Comparison of ENCODE assay signal across 21 mouse cellular contexts in genomic region chr8:87905404-87905803, GRCm38 (mm10). TPM values are rescaled to one million over a fixed set of nuclear protein-coding genes. Genes with fewer than 3 reads are reported as not detected.
DNase-seq lines count a peak whose midpoint lies in the region; ATAC-seq and TF ChIP-seq lines count a peak whose summit lies in the region.
"Had no signal": no experiment of that assay in that cellular context is flagged by ENCODE, and none has a peak within 500 bp of the region (broad histone marks: within the 10 kb centered on the region; RNA-seq: fewer than 3 reads in every experiment).

No protein-coding gene starts in this region.

- no peak overlapping the region for H3K9ac ChIP-seq in hindbrain, embryonic 11.5 days (ENCODE audit: low read depth, low read length)
- no peak overlapping the region for H3K9ac ChIP-seq in hindbrain, embryonic 14.5 days
- H3K9ac ChIP-seq in stomach, embryonic 14.5 days (replicated peaks; ENCODE audit: low read depth, low read length): no peak overlapping the region
- no peak overlapping the region for H3K9ac ChIP-seq in stomach, postnatal 0 days (ENCODE audit: low read length)
- no peak overlapping the region for H3K9ac ChIP-seq in limb, embryonic 13.5 days
- H3K9ac ChIP-seq in stomach, embryonic 16.5 days (ENCODE audit: low read length): no peak overlapping the region
- no peak overlapping the region for H3K9ac ChIP-seq in midbrain, embryonic 16.5 days (ENCODE audit: low read depth, low read length)
- H3K9ac ChIP-seq in lung, postnatal 0 days (replicated peaks; ENCODE audit: low read depth): no peak overlapping the region
- H3K9ac ChIP-seq: intestine, embryonic 15.5 days had no signal

- H3K27ac ChIP-seq in hindbrain, embryonic 11.5 days (ENCODE audit: low read depth, low read length): 0 out of 2 replicates have a peak overlapping the region, but pooled peaks have one; percentile 24
- H3K27ac ChIP-seq in hindbrain, embryonic 14.5 days: no peak overlapping the region
- H3K27ac ChIP-seq in stomach, embryonic 14.5 days (ENCODE audit: low read length): peak overlapping the region; percentile 58; the same call in 1 of the 2 replicates
- no peak overlapping the region for H3K27ac ChIP-seq in stomach, postnatal 0 days (replicated peaks)
- peak overlapping the region; percentile 91 for H3K27ac ChIP-seq in limb, embryonic 13.5 days
- peak overlapping the region; percentile 6; the same call in 1 of the 2 replicates for H3K27ac ChIP-seq in stomach, embryonic 16.5 days (ENCODE audit: low read length)
- H3K27ac ChIP-seq in midbrain, embryonic 16.5 days (ENCODE audit: low read length): no peak overlapping the region
- H3K27ac ChIP-seq in lung, postnatal 0 days (ENCODE audit: low read length): no peak overlapping the region
- H3K27ac ChIP-seq: intestine, embryonic 15.5 days had no signal

- no peak for TF ChIP-seq CTCF in stomach, postnatal 0 days (IDR thresholded peaks at IDR 0.05; ENCODE audit: low read depth)
- no peak for TF ChIP-seq CTCF in lung, postnatal 0 days (IDR thresholded peaks at IDR 0.05)

- no peak overlapping the region for H3K4me3 ChIP-seq in hindbrain, embryonic 11.5 days (ENCODE audit: low read depth, low read length)
- H3K4me3 ChIP-seq in hindbrain, embryonic 14.5 days (replicated peaks; ENCODE audit: low read length): no peak overlapping the region
- no peak overlapping the region for H3K4me3 ChIP-seq in stomach, embryonic 14.5 days (ENCODE audit: low read depth, low read length)
- H3K4me3 ChIP-seq in stomach, postnatal 0 days (ENCODE audit: low read depth, low read length): no peak overlapping the region
- H3K4me3 ChIP-seq in limb, embryonic 13.5 days: no peak overlapping the region
- H3K4me3 ChIP-seq in stomach, embryonic 16.5 days (replicated peaks; ENCODE audit: low read length): no peak overlapping the region
- H3K4me3 ChIP-seq in midbrain, embryonic 16.5 days (ENCODE audit: low read depth, low read length): no peak overlapping the region
- no peak overlapping the region for H3K4me3 ChIP-seq in lung, postnatal 0 days (ENCODE audit: low read depth, low read length)
- H3K4me3 ChIP-seq: intestine, embryonic 15.5 days had no signal

- TF ChIP-seq EP300 in stomach, postnatal 0 days (optimal IDR thresholded peaks at IDR 0.05): no peak
- no peak for TF ChIP-seq EP300 in lung, postnatal 0 days (IDR thresholded peaks at IDR 0.05)

- no peaks in the 10 kb centered on the region for H3K36me3 ChIP-seq in hindbrain, embryonic 11.5 days (ENCODE audit: control insufficient read depth, insufficient read depth, low read length)
- H3K36me3 ChIP-seq in hindbrain, embryonic 14.5 days (replicated peaks; ENCODE audit: control insufficient read depth, insufficient read depth): 0 out of 2 replicates have a peak, but pooled peaks cover 6% of the 10 kb centered on the region
- no peaks in the 10 kb centered on the region for H3K36me3 ChIP-seq in stomach, embryonic 14.5 days (ENCODE audit: control insufficient read depth, insufficient read depth, low read length)
- H3K36me3 ChIP-seq in stomach, postnatal 0 days (ENCODE audit: control insufficient read depth, insufficient read depth, low read length): no peaks in the 10 kb centered on the region
- peaks cover 11% of the 10 kb centered on the region; the same call in 1 of the 2 replicates for H3K36me3 ChIP-seq in limb, embryonic 13.5 days
- H3K36me3 ChIP-seq in stomach, embryonic 16.5 days (ENCODE audit: control insufficient read depth, insufficient read depth, low read length): no peaks in the 10 kb centered on the region
- H3K36me3 ChIP-seq in midbrain, embryonic 16.5 days (ENCODE audit: control insufficient read depth, insufficient read depth, low read length): no peaks in the 10 kb centered on the region
- H3K36me3 ChIP-seq in lung, postnatal 0 days (ENCODE audit: insufficient read depth, low read length): no peaks in the 10 kb centered on the region
- H3K36me3 ChIP-seq: intestine, embryonic 15.5 days had no signal

- no peak for ATAC-seq in hindbrain, embryonic 11.5 days (ENCODE audit: low FRiP score)
- ATAC-seq in hindbrain, embryonic 14.5 days (ENCODE audit: low FRiP score): no peak
- ATAC-seq in stomach, embryonic 14.5 days (ENCODE audit: insufficient number of reproducible peaks, insufficient read depth, low FRiP score, low read depth): 0 out of 2 replicates have a peak, but pooled peaks have one; percentile 69
- ATAC-seq in stomach, postnatal 0 days (ENCODE audit: low FRiP score, low TSS enrichment): no peak
- peak; percentile 92 for ATAC-seq in limb, embryonic 13.5 days (ENCODE audit: low FRiP score, low read depth)
- peak; percentile 38; the same call in 1 of the 2 replicates for ATAC-seq in stomach, embryonic 16.5 days (ENCODE audit: insufficient read depth, low FRiP score)
- ATAC-seq in midbrain, embryonic 16.5 days: no peak
- ATAC-seq in lung, postnatal 0 days: no peak
- ATAC-seq: activated CD4-positive, CD25-positive, alpha-beta regulatory T cell, adult 4 months; forebrain, embryonic 14.5 days; intestine, embryonic 15.5 days; Patski had no signal

- no peaks in the 10 kb centered on the region for H3K27me3 ChIP-seq in hindbrain, embryonic 11.5 days (ENCODE audit: control insufficient read depth, insufficient read depth, low read length)
- no peaks in the 10 kb centered on the region for H3K27me3 ChIP-seq in hindbrain, embryonic 14.5 days (ENCODE audit: control insufficient read depth, insufficient read depth, low read length)
- H3K27me3 ChIP-seq in stomach, embryonic 14.5 days (ENCODE audit: control insufficient read depth, insufficient read depth, low read length): no peaks in the 10 kb centered on the region
- H3K27me3 ChIP-seq in stomach, postnatal 0 days (ENCODE audit: control insufficient read depth, insufficient read depth, low read length): no peaks in the 10 kb centered on the region
- H3K27me3 ChIP-seq in limb, embryonic 13.5 days: no peaks in the 10 kb centered on the region
- H3K27me3 ChIP-seq in stomach, embryonic 16.5 days (ENCODE audit: control insufficient read depth, insufficient read depth, low read length): no peaks in the 10 kb centered on the region
- no peaks in the 10 kb centered on the region for H3K27me3 ChIP-seq in midbrain, embryonic 16.5 days (ENCODE audit: control insufficient read depth, insufficient read depth, low read depth, low read length)
- no peaks in the 10 kb centered on the region for H3K27me3 ChIP-seq in lung, postnatal 0 days (replicated peaks; ENCODE audit: insufficient read depth, low read length)
- H3K27me3 ChIP-seq: CH12.LX; intestine, embryonic 15.5 days had no signal

- no peak overlapping the region for H3K4me2 ChIP-seq in hindbrain, embryonic 11.5 days (replicated peaks; ENCODE audit: low read depth, low read length)
- no peak overlapping the region for H3K4me2 ChIP-seq in hindbrain, embryonic 14.5 days (replicated peaks)
- H3K4me2 ChIP-seq in stomach, embryonic 14.5 days (replicated peaks; ENCODE audit: low read depth, low read length): no peak overlapping the region
- no peak overlapping the region for H3K4me2 ChIP-seq in stomach, postnatal 0 days (replicated peaks; ENCODE audit: low read depth)
- peak overlapping the region; percentile 30 for H3K4me2 ChIP-seq in limb, embryonic 13.5 days (replicated peaks)
- no peak overlapping the region for H3K4me2 ChIP-seq in stomach, embryonic 16.5 days (ENCODE audit: low read depth, low read length)
- H3K4me2 ChIP-seq in midbrain, embryonic 16.5 days (ENCODE audit: low read length): no peak overlapping the region
- no peak overlapping the region for H3K4me2 ChIP-seq in lung, postnatal 0 days (replicated peaks; ENCODE audit: low read depth, low read length)
- H3K4me2 ChIP-seq: intestine, embryonic 15.5 days had no signal

- 88% methylated on average over 5 of the region's 5 CpGs for WGBS in hindbrain, embryonic 11.5 days
- WGBS in hindbrain, embryonic 14.5 days: 85% methylated on average over 5 of the region's 5 CpGs
- 53% methylated on average over 5 of the region's 5 CpGs for WGBS in stomach, embryonic 14.5 days
- 72% methylated on average over 5 of the region's 5 CpGs for WGBS in stomach, postnatal 0 days
- WGBS in limb, embryonic 13.5 days: 26% methylated on average over 5 of the region's 5 CpGs
- WGBS in stomach, embryonic 16.5 days: 61% methylated on average over 5 of the region's 5 CpGs
- 94% methylated on average over 5 of the region's 5 CpGs for WGBS in midbrain, embryonic 16.5 days
- WGBS in lung, postnatal 0 days: 84% methylated on average over 5 of the region's 5 CpGs

- no peak for DNase-seq in hindbrain, embryonic 11.5 days (ENCODE audit: low spot score)
- no peak for DNase-seq in hindbrain, embryonic 14.5 days (ENCODE audit: low spot score)
- DNase-seq in stomach, postnatal 0 days (ENCODE audit: low spot score): no peak
- no peak for DNase-seq in lung, postnatal 0 days (ENCODE audit: low spot score)
- DNase-seq: adrenal gland, postnatal 14 days; cerebellum, adult 11-12 months; cerebellum, adult 9-10 months; cerebellum, postnatal 25 days; gastrocnemius, postnatal 36 days; heart, adult 11 months; heart, postnatal 10 days; heart, postnatal 4 days had no signal

- no peaks in the 10 kb centered on the region for H3K4me1 ChIP-seq in hindbrain, embryonic 11.5 days (replicated peaks; ENCODE audit: control insufficient read depth, insufficient read depth, low read length)
- H3K4me1 ChIP-seq in hindbrain, embryonic 14.5 days (replicated peaks; ENCODE audit: control insufficient read depth, insufficient read depth, low read length): peaks cover 4% of the 10 kb centered on the region; the same call in 1 of the 2 replicates
- peaks cover 1% of the 10 kb centered on the region; the same call in 1 of the 2 replicates for H3K4me1 ChIP-seq in stomach, embryonic 14.5 days (ENCODE audit: control insufficient read depth, insufficient read depth, low read length)
- no peaks in the 10 kb centered on the region; the same call in 1 of the 2 replicates for H3K4me1 ChIP-seq in stomach, postnatal 0 days (replicated peaks; ENCODE audit: control insufficient read depth, insufficient read depth)
- peaks cover 87% of the 10 kb centered on the region for H3K4me1 ChIP-seq in limb, embryonic 13.5 days
- H3K4me1 ChIP-seq in stomach, embryonic 16.5 days (ENCODE audit: control insufficient read depth, insufficient read depth, low read length): peaks cover 4% of the 10 kb centered on the region
- peaks cover 3% of the 10 kb centered on the region; the same call in 1 of the 2 replicates for H3K4me1 ChIP-seq in midbrain, embryonic 16.5 days (ENCODE audit: control insufficient read depth, insufficient read depth, low read length)
- no peaks in the 10 kb centered on the region for H3K4me1 ChIP-seq in lung, postnatal 0 days (ENCODE audit: insufficient read depth, low read depth, low read length)
- H3K4me1 ChIP-seq: intestine, embryonic 15.5 days had no signal

- no peaks in the 10 kb centered on the region for H3K9me3 ChIP-seq in hindbrain, embryonic 11.5 days (ENCODE audit: control insufficient read depth, low read length)
- no peaks in the 10 kb centered on the region for H3K9me3 ChIP-seq in hindbrain, embryonic 14.5 days (ENCODE audit: control insufficient read depth, low read length)
- no peaks in the 10 kb centered on the region for H3K9me3 ChIP-seq in stomach, embryonic 14.5 days (ENCODE audit: control insufficient read depth, low read depth, low read length)
- H3K9me3 ChIP-seq in stomach, postnatal 0 days (ENCODE audit: control insufficient read depth, low read length): no peaks in the 10 kb centered on the region
- H3K9me3 ChIP-seq in limb, embryonic 13.5 days: no peaks in the 10 kb centered on the region
- no peaks in the 10 kb centered on the region for H3K9me3 ChIP-seq in stomach, embryonic 16.5 days (replicated peaks; ENCODE audit: control insufficient read depth, low read length)
- H3K9me3 ChIP-seq in midbrain, embryonic 16.5 days (replicated peaks; ENCODE audit: control insufficient read depth, low read length, poor library complexity, severe bottlenecking): no peaks in the 10 kb centered on the region
- H3K9me3 ChIP-seq in lung, postnatal 0 days (ENCODE audit: low read length): no peaks in the 10 kb centered on the region
- H3K9me3 ChIP-seq: intestine, embryonic 15.5 days had no signal

RNA-seq across cellular contexts. Expression of gene Zfp423, which starts 54.0 kb away (rescaled TPM):
- polyA plus RNA-seq in hindbrain, embryonic 11.5 days (2014; fragmentation: Nextera tagmentation; extraction: Ambion mirVana): 43.3 and 49.5 TPM in 2 replicates
- polyA plus RNA-seq in hindbrain, embryonic 14.5 days (2014; fragmentation: Nextera tagmentation; extraction: Ambion mirVana): 42.3 and 45.6 TPM in 2 replicates
- polyA plus RNA-seq in stomach, embryonic 14.5 days (2014; fragmentation: Nextera tagmentation; extraction: Ambion mirVana): 13.6 and 15.3 TPM in 2 replicates
- polyA plus RNA-seq in stomach, postnatal 0 days (2015; fragmentation: Nextera tagmentation; extraction: Ambion mirVana): 2.6 and 2.8 TPM in 2 replicates
- 26.4 and 27.2 TPM in 2 replicates for polyA plus RNA-seq in limb, embryonic 13.5 days (2015; fragmentation: Nextera tagmentation; extraction: Ambion mirVana)
- 4.9 and 7.0 TPM in 2 replicates for polyA plus RNA-seq in stomach, embryonic 16.5 days (2015; fragmentation: Nextera tagmentation; extraction: Ambion mirVana)
- 28.1 and 37.5 TPM in 2 replicates for polyA plus RNA-seq in midbrain, embryonic 16.5 days (2015; fragmentation: Nextera tagmentation; extraction: Ambion mirVana)
- 2.1 and 3.5 TPM in 2 replicates for polyA plus RNA-seq in lung, postnatal 0 days (2015; fragmentation: Nextera tagmentation; extraction: Ambion mirVana)
- polyA plus RNA-seq: activated CD4-positive, CD25-positive, alpha-beta regulatory T cell, adult 4 months had no signal

Comparison
In these comparisons a context has a peak if more than half of its experiments do, and no peak if none do; other contexts are left out.
1. ATAC-seq: peak in stomach, embryonic 14.5 days (single experiment), limb, embryonic 13.5 days (single experiment) and stomach, embryonic 16.5 days (single experiment); none in hindbrain, embryonic 11.5 days (single experiment), hindbrain, embryonic 14.5 days (single experiment), stomach, postnatal 0 days (single experiment), midbrain, embryonic 16.5 days (single experiment) and lung, postnatal 0 days (single experiment).
2. H3K27ac ChIP-seq: peak in hindbrain, embryonic 11.5 days (single experiment), stomach, embryonic 14.5 days (single experiment), limb, embryonic 13.5 days (single experiment) and stomach, embryonic 16.5 days (single experiment); none in hindbrain, embryonic 14.5 days (single experiment), stomach, postnatal 0 days (single experiment), midbrain, embryonic 16.5 days (single experiment) and lung, postnatal 0 days (single experiment).